Mouse (Mus musculus) layer of hippocampus, adult 9-11 months (tissue): ENCODE data around the gene Sesn1.
"Not testable (repeated sequence)": the region's sequence is repeated elsewhere in the genome, so short reads cannot be mapped to it uniquely, and the experiment has no call there.

Experiments used
- DNase-seq: peaks from one replicate; pipeline ENCODE4 v3.0.0; 2022

Gene Sesn1

GRCm38 (mm10) chr10:41926726-41927125, 117.0 kb downstream of the Sesn1 start:
- DNase-seq: no peak

GRCm38 (mm10) chr10:41930966-41931365, 121.2 kb downstream of the Sesn1 start:
- DNase-seq: no peak

- peak; percentile 92 for DNase-seq
Measured at GRCm38 (mm10) chr10:41931962-41932361, 122.2 kb downstream of the Sesn1 start.

- DNase-seq: no peak
Measured at GRCm38 (mm10) chr10:41932943-41933342, 123.2 kb downstream of the Sesn1 start.

GRCm38 (mm10) chr10:41933536-41933935, 123.8 kb downstream of the Sesn1 start:
- peak; percentile 69 for DNase-seq

- DNase-seq: peak; percentile 89
Measured at GRCm38 (mm10) chr10:41934633-41935475, 125.1 kb downstream of the Sesn1 start.

- DNase-seq: peak; percentile 82
Measured at GRCm38 (mm10) chr10:41935476-41935829, 125.7 kb downstream of the Sesn1 start.

- peak; percentile 55 for DNase-seq
Measured at GRCm38 (mm10) chr10:41936100-41936499, 126.4 kb downstream of the Sesn1 start.

GRCm38 (mm10) chr10:41937176-41937575, 127.4 kb downstream of the Sesn1 start:
- DNase-seq: no peak

GRCm38 (mm10) chr10:41939090-41939489, 129.4 kb downstream of the Sesn1 start:
- no peak for DNase-seq

- not testable (repeated sequence) for DNase-seq
Measured at GRCm38 (mm10) chr10:41952354-41952753, 142.6 kb downstream of the Sesn1 start.

- DNase-seq: no peak
Measured at GRCm38 (mm10) chr10:41952850-41953527, 143.3 kb downstream of the Sesn1 start.

GRCm38 (mm10) chr10:41953528-41953864, 143.8 kb downstream of the Sesn1 start:
- no peak for DNase-seq

GRCm38 (mm10) chr10:41957421-41958225, 147.9 kb downstream of the Sesn1 start:
- no peak for DNase-seq
